Mouse (Mus musculus) intestine, postnatal 0 days (tissue): ENCODE measurements around the gene Aig1. TPM values are rescaled to one million over a fixed set of nuclear protein-coding genes. Genes with fewer than 3 reads are reported as not detected.

Experiments used
- ATAC-seq: fragments of 200-750 bp; cut with Nextera tagmentation; 2 replicates; pipeline ENCODE4 v1.8.0; 2017; ENCODE audit warnings: mild to moderate bottlenecking, moderate TSS enrichment, moderate library complexity
- H3K27ac ChIP-seq: fragments of 300-500 bp; sonication (generic); 2 replicates; pipeline ENCODE4 v1.5.1; 2014; ENCODE audit warnings: mild to moderate bottlenecking, low read depth, low read length, moderate library complexity
- H3K27me3 ChIP-seq: fragments of 300-500 bp; sonication (generic); replicated peaks from 2 replicates; pipeline ENCODE4 v1.6.1; 2014; ENCODE audit warnings: low read length, mixed read lengths; ENCODE audit not compliant: control insufficient read depth, insufficient read depth
- H3K36me3 ChIP-seq: fragments of 300-500 bp; sonication (generic); 2 replicates; pipeline ENCODE4 v1.6.1; 2014; ENCODE audit warnings: mild to moderate bottlenecking, moderate library complexity; ENCODE audit not compliant: control insufficient read depth, insufficient read depth
- H3K4me1 ChIP-seq: fragments of 300-500 bp; sonication (generic); replicated peaks from 2 replicates; pipeline ENCODE4 v1.6.1; 2014; ENCODE audit warnings: antibody characterized with exemption, low read length, mixed read lengths; ENCODE audit not compliant: control insufficient read depth, insufficient read depth
- H3K4me2 ChIP-seq: fragments of 300-500 bp; sonication (generic); replicated peaks from 2 replicates; pipeline ENCODE4 v1.6.1; 2014; ENCODE audit warnings: low read depth, mild to moderate bottlenecking, moderate library complexity
- H3K4me3 ChIP-seq: fragments of 300-500 bp; sonication (generic); 2 replicates; pipeline ENCODE4 v1.5.1; 2014; ENCODE audit warnings: low read depth, low read length
- H3K9ac ChIP-seq: fragments of 300-500 bp; sonication (generic); 2 replicates; pipeline ENCODE4 v1.6.1; 2014; ENCODE audit warnings: mild to moderate bottlenecking, low read depth, low read length
- H3K9me3 ChIP-seq: fragments of 300-500 bp; sonication (generic); 2 replicates; pipeline ENCODE4 v1.6.1; 2016; ENCODE audit warnings: mixed run types; ENCODE audit not compliant: control insufficient read depth
- CTCF ChIP-seq: sonication (generic); IDR thresholded peaks from 2 replicates; pipeline ENCODE4 v1.5.1; 2016; ENCODE audit warnings: low read depth, mild to moderate bottlenecking, control low read depth, antibody characterized with exemption, moderate library complexity
- WGBS: fragments of 180-500 bp; shearing (Covaris S2); extraction: QIAGEN DNeasy Blood & Tissue Kit; methylation state at CpG from one replicate; pipeline ENCODE4 v1.1.7; 2014; 5-methylcytosine and 5-hydroxymethylcytosine counted together
- polyA plus RNA-seq: library from polyadenylated mRNA; unstranded; fragments of >200 nt; fragmentation: Nextera tagmentation; extraction: Ambion mirVana; gene quantifications from 2 replicates; pipeline ENCODE4 v1.2.1, GENCODE M21; 2015

Aig1 gene
- polyA plus RNA-seq, 1 experiment from 2014 or later: 88.3 TPM

DNA sequence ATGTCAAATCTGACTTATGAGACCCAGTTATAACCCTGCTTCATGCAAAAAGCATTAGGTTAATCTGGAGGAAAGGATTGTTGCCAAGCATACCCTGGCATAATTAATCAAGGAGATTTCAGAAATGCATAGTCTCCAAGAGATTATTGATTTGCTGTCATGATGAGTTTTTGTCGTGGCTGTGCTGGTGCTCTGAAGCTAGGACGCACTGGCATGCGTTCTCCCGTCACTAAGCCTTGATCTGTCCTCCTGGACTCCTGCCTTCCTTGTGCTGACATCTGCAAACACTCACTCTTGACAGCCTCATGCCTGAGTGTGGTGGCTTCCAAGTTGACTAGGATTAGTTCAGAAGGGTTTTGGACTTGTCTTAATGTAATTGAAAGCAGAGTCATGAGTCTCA is 163.0 kb downstream of the Aig1 start:
- H3K4me2 ChIP-seq: no peak overlapping the region
- H3K9ac ChIP-seq: no peak overlapping the region
- no peak overlapping the region for H3K4me3 ChIP-seq
- no peak overlapping the region for H3K27ac ChIP-seq
- WGBS: 48% methylated on average over 4 of the region's 4 CpGs
- H3K27me3 ChIP-seq: no peaks in the 10 kb centered on the region
- no peak for TF ChIP-seq CTCF
- H3K4me1 ChIP-seq: no peaks in the 10 kb centered on the region
- H3K36me3 ChIP-seq: no peaks in the 10 kb centered on the region
- H3K9me3 ChIP-seq: no peaks in the 10 kb centered on the region
- no peak for ATAC-seq

DNA sequence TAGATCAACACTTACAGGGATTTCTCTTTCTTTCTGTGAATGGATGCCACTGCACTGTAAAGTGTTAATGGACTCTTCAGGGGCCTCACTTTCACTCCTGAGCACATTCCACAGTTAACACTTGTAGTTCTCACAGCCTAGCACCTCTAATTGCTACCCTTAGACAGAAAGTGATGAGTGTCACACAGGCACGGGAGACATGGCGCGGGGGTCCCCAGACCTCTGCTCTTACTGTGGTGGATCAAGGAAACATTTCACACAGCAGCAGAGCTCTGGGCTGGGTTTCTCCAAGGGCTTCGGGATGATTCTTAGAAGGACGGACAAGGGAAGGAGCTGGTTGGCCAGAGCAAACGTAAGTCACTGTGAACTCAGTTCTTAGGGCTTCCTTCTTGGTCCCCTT is 166.1 kb downstream of the Aig1 start:
- no peak overlapping the region for H3K9ac ChIP-seq
- H3K4me3 ChIP-seq: no peak overlapping the region
- no peak overlapping the region for H3K27ac ChIP-seq
- no peak overlapping the region for H3K4me2 ChIP-seq
- ATAC-seq: no peak
- H3K36me3 ChIP-seq: no peaks in the 10 kb centered on the region
- H3K27me3 ChIP-seq: no peaks in the 10 kb centered on the region
- TF ChIP-seq CTCF: no peak
- H3K9me3 ChIP-seq: no peaks in the 10 kb centered on the region
- no peaks in the 10 kb centered on the region for H3K4me1 ChIP-seq
- 73% methylated on average over 6 of the region's 6 CpGs for WGBS

DNA sequence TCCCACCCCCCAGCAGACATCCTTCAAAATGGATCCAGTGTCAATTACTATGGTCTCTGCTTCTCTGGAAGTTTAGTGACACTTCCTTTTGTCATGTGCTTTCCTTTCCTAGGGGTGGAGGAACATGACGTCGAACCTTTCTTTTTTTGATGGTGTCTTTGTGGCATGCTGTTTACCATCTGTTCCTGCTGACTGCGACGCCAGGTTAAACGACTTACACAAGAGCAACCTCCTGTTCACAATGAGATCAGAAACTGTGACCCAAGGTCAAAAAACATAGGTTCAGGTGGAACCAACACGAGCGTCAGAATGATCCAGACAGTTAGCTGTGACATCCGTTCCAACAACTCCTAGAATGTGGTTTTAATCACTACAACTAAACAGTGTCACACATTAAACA is 166.7 kb downstream of the Aig1 start:
- H3K9ac ChIP-seq: no peak overlapping the region

DNA sequence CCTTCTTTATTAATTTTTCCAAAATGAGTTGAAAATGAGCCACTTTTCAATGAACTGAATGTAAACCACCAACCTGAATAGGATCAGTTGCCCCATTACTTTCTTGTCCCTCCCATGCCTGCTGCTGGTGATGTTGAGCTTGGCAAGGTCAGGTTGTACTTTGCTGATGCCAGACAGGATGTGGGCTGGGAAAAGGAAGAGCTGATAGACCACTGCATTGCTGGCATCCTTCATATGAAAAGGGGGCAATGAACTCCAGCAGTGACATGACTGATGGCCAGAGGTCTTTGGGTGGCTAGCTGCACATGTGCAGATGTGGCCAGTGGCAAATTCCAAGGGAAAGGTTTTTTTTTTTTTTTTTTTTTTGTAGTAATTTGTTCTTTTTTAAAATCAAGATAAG is 172.5 kb downstream of the Aig1 start:
- no peaks in the 10 kb centered on the region for H3K9me3 ChIP-seq

More for the DNA sequence above, 166.7 kb downstream of the Aig1 start:
- H3K4me2 ChIP-seq: no peak overlapping the region
- H3K9me3 ChIP-seq: no peaks in the 10 kb centered on the region
- ATAC-seq: no peak
- no peak overlapping the region for H3K27ac ChIP-seq
- WGBS: 61% methylated on average over 8 of the region's 8 CpGs
- TF ChIP-seq CTCF: no peak
- H3K4me3 ChIP-seq: no peak overlapping the region
- H3K27me3 ChIP-seq: no peaks in the 10 kb centered on the region
- no peaks in the 10 kb centered on the region for H3K36me3 ChIP-seq
- H3K4me1 ChIP-seq: no peaks in the 10 kb centered on the region

DNA sequence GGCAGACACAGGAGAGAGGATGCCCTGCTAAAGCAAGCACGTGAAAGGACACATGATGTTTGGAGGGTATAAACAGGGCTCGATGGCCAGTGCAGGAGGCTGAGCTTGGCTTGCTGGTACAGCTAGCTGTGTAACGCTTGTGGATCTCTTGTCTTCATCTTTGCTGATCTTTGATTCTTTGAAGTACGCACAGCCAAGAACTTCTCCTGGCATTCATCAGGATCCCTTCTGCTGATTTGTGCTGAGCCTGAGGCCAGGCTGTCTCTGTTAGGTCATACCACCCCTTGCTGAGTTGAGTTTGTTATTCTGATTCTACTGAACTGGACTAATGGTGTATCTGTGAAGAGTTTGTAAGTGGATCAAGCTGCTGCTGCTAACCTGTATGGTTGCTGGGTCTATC is 175.5 kb downstream of the Aig1 start:
- Histone ChIP-seq H3K27ac (no peak overlapping the region), H3K36me3 (0 out of 2 replicates have a peak, but pooled peaks cover 3% of the 10 kb centered on the region), H3K9me3 (no peaks in the 10 kb centered on the region), H3K4me1 (no peaks in the 10 kb centered on the region), H3K4me2 (no peak overlapping the region), H3K4me3 (no peak overlapping the region), H3K27me3 (no peaks in the 10 kb centered on the region), H3K9ac (no peak overlapping the region)
- TF ChIP-seq CTCF: no peak
- WGBS: 95% methylated on average over 4 of the region's 4 CpGs
- ATAC-seq: no peak

More for the DNA sequence above, 172.5 kb downstream of the Aig1 start:
- Histone ChIP-seq H3K4me2 (no peak overlapping the region), H3K4me3 (no peak overlapping the region), H3K27ac (no peak overlapping the region), H3K36me3 (no peaks in the 10 kb centered on the region), H3K27me3 (no peaks in the 10 kb centered on the region), H3K4me1 (no peaks in the 10 kb centered on the region), H3K9ac (no peak overlapping the region)
- no peak for TF ChIP-seq CTCF
- no peak for ATAC-seq

DNA sequence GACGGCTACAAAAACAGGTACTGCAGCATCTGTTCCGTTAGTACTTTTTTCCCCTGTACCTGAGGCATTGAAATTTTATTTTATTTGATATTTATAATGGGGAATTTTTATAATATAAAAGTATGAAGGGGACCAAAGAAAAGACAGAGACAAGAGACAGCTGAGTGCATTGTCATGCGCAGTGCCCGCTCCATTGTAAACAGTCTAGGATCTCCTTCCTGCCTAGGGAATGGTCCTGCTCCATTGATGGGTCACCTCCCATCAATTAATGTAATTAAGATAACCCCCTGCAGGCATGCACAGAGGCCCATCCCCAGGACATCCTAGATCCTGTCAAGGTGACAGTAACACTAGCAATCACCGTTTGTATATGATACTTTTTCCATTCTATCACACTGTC is 178.0 kb downstream of the Aig1 start:
- TF ChIP-seq CTCF: no peak
- H3K4me1 ChIP-seq: no peaks in the 10 kb centered on the region
- H3K36me3 ChIP-seq: 0 out of 2 replicates have a peak, but pooled peaks cover 3% of the 10 kb centered on the region
- no peaks in the 10 kb centered on the region for H3K27me3 ChIP-seq
- H3K27ac ChIP-seq: no peak overlapping the region
- no peak overlapping the region for H3K4me2 ChIP-seq
- no peak overlapping the region for H3K4me3 ChIP-seq
- WGBS: 89% methylated on average over 5 of the region's 5 CpGs
- H3K9me3 ChIP-seq: no peaks in the 10 kb centered on the region
- no peak overlapping the region for H3K9ac ChIP-seq
- no peak for ATAC-seq
